30 mouse cellular contexts compared by ENCODE assay signal in genomic region chr9:53994528-53994927, GRCm38 (mm10). TPM values are rescaled to one million over a fixed set of nuclear protein-coding genes. Genes with fewer than 3 reads are reported as not detected.
DNase-seq lines count a peak whose midpoint lies in the region; ATAC-seq and TF ChIP-seq lines count a peak whose summit lies in the region.
"Had no signal": no experiment of that assay in that cellular context is flagged by ENCODE, and none has a peak within 500 bp of the region (broad histone marks: within the 10 kb centered on the region; RNA-seq: fewer than 3 reads in every experiment).

No protein-coding gene starts in this region.

- H3K27ac ChIP-seq in intestine, postnatal 0 days (ENCODE audit: low read depth, low read length): no peak overlapping the region
- no peak overlapping the region for H3K27ac ChIP-seq in intestine, embryonic 16.5 days (ENCODE audit: low read length)
- H3K27ac ChIP-seq in liver, adult 2 months (replicated peaks; ENCODE audit: insufficient read depth, low read depth, low read length): no peak overlapping the region
- H3K27ac ChIP-seq in CH12.LX (ENCODE audit: insufficient read depth, low read depth): no peak overlapping the region
- no peak overlapping the region for H3K27ac ChIP-seq in stomach, postnatal 0 days (replicated peaks)
- H3K27ac ChIP-seq: embryonic facial prominence, embryonic 10.5 days; embryonic facial prominence, embryonic 13.5 days; forebrain, embryonic 12.5 days; gastrocnemius, adult 2 months; heart, adult 2 months; heart, embryonic 10.5 days; heart, embryonic 13.5 days; hindbrain, embryonic 12.5 days; hindbrain, embryonic 15.5 days; intestine, embryonic 15.5 days had no signal

- dilution Hi-C loops in CH12.LX (cut with MboI; ENCODE audit: extremely low pct_ligation_motif_present, extremely low pct_unique_long_range_greater_than_20kb, low sequenced_read_pairs): no loop called here

- TF ChIP-seq CTCF in intestine, postnatal 0 days (IDR thresholded peaks at IDR 0.05; ENCODE audit: low read depth): peak; percentile 30
- TF ChIP-seq CTCF in liver, adult 2 months (IDR thresholded peaks at IDR 0.05; ENCODE audit: low read depth, low read length): no peak
- TF ChIP-seq CTCF in CH12.LX (conservative IDR thresholded peaks at IDR 0.05 in 1 of 2, IDR thresholded peaks at IDR 0.05 in 1 of 2; ENCODE audit: low read depth in 2 of 2, low read length in 2 of 2): peak in 1 of 2 experiments; percentile 44; a peak in 2 of 4 replicates
- peak; percentile 35 for TF ChIP-seq CTCF in stomach, postnatal 0 days (IDR thresholded peaks at IDR 0.05; ENCODE audit: low read depth)

- ATAC-seq in intestine, postnatal 0 days: no peak
- no peak for ATAC-seq in intestine, embryonic 16.5 days
- no peak for ATAC-seq in stomach, postnatal 0 days (ENCODE audit: low FRiP score, low TSS enrichment)
- ATAC-seq: forebrain, embryonic 16.5 days; intestine, embryonic 15.5 days had no signal

- 58% methylated on average over 1 of the region's 1 CpGs for WGBS in intestine, postnatal 0 days
- 70% methylated on average over 1 of the region's 1 CpGs for WGBS in intestine, embryonic 16.5 days
- WGBS in liver, adult 2 months: 55% methylated on average over 1 of the region's 1 CpGs
- 56% methylated on average over 1 of the region's 1 CpGs for WGBS in stomach, postnatal 0 days

- H3K4me1 ChIP-seq in intestine, postnatal 0 days (replicated peaks; ENCODE audit: control insufficient read depth, insufficient read depth, low read length): no peaks in the 10 kb centered on the region
- H3K4me1 ChIP-seq in intestine, embryonic 16.5 days (ENCODE audit: control insufficient read depth, insufficient read depth, low read length): no peaks in the 10 kb centered on the region
- no peaks in the 10 kb centered on the region for H3K4me1 ChIP-seq in liver, adult 2 months (ENCODE audit: control insufficient read depth, insufficient read depth, low read length)
- H3K4me1 ChIP-seq in CH12.LX (ENCODE audit: control insufficient read depth in 1 of 2, insufficient read depth in 2 of 2): no peaks in the 10 kb centered on the region
- no peaks in the 10 kb centered on the region for H3K4me1 ChIP-seq in stomach, postnatal 0 days (replicated peaks; ENCODE audit: control insufficient read depth, insufficient read depth)
- H3K4me1 ChIP-seq: embryonic facial prominence, embryonic 10.5 days; forebrain, embryonic 12.5 days; heart, embryonic 10.5 days; heart, embryonic 13.5 days; hindbrain, embryonic 12.5 days; hindbrain, embryonic 15.5 days; intestine, embryonic 15.5 days had no signal

- H3K9ac ChIP-seq in intestine, postnatal 0 days (ENCODE audit: low read depth, low read length): no peak overlapping the region
- H3K9ac ChIP-seq in intestine, embryonic 16.5 days (ENCODE audit: low read depth, low read length): no peak overlapping the region
- no peak overlapping the region for H3K9ac ChIP-seq in liver, adult 2 months (ENCODE audit: low read depth, low read length)
- no peak overlapping the region for H3K9ac ChIP-seq in CH12.LX (ENCODE audit: insufficient read depth, low read depth)
- no peak overlapping the region for H3K9ac ChIP-seq in stomach, postnatal 0 days (ENCODE audit: low read length)
- H3K9ac ChIP-seq: embryonic facial prominence, embryonic 13.5 days; forebrain, embryonic 12.5 days; heart, embryonic 13.5 days; hindbrain, embryonic 12.5 days; hindbrain, embryonic 15.5 days; intestine, embryonic 15.5 days had no signal

- no peaks in the 10 kb centered on the region for H3K79me2 ChIP-seq in liver, adult 2 months (ENCODE audit: control insufficient read depth, insufficient read depth, low read length)
- H3K79me2 ChIP-seq in CH12.LX (replicated peaks; ENCODE audit: control insufficient read depth, extremely low read depth, insufficient read depth, poor library complexity, severe bottlenecking): no peaks in the 10 kb centered on the region

- TF ChIP-seq RAD21 in CH12.LX (IDR thresholded peaks at IDR 0.05; ENCODE audit: low read depth, low read length): peak; percentile 38

- no peaks in the 10 kb centered on the region for H3K9me3 ChIP-seq in intestine, postnatal 0 days (ENCODE audit: control insufficient read depth)
- H3K9me3 ChIP-seq in intestine, embryonic 16.5 days (ENCODE audit: control insufficient read depth, low read length): no peaks in the 10 kb centered on the region
- H3K9me3 ChIP-seq in CH12.LX (replicated peaks; ENCODE audit: low read length): no peaks in the 10 kb centered on the region
- H3K9me3 ChIP-seq in stomach, postnatal 0 days (ENCODE audit: control insufficient read depth, low read length): no peaks in the 10 kb centered on the region
- H3K9me3 ChIP-seq: embryonic facial prominence, embryonic 10.5 days; embryonic facial prominence, embryonic 13.5 days; forebrain, embryonic 12.5 days; G1E; heart, embryonic 10.5 days; heart, embryonic 13.5 days; hindbrain, embryonic 12.5 days; hindbrain, embryonic 15.5 days; intestine, embryonic 15.5 days had no signal

- H3K27me3 ChIP-seq in intestine, postnatal 0 days (replicated peaks; ENCODE audit: control insufficient read depth, insufficient read depth, low read length): no peaks in the 10 kb centered on the region
- H3K27me3 ChIP-seq in intestine, embryonic 16.5 days (replicated peaks; ENCODE audit: control insufficient read depth, insufficient read depth, low read length): no peaks in the 10 kb centered on the region
- no peaks in the 10 kb centered on the region for H3K27me3 ChIP-seq in liver, adult 2 months (ENCODE audit: control insufficient read depth, insufficient read depth, low read length)
- H3K27me3 ChIP-seq in CH12.LX (replicated peaks): no peaks in the 10 kb centered on the region
- H3K27me3 ChIP-seq in stomach, postnatal 0 days (ENCODE audit: control insufficient read depth, insufficient read depth, low read length): no peaks in the 10 kb centered on the region
- H3K27me3 ChIP-seq: embryonic facial prominence, embryonic 13.5 days; forebrain, embryonic 12.5 days; hindbrain, embryonic 12.5 days; hindbrain, embryonic 15.5 days; intestine, embryonic 15.5 days had no signal

- H3K4me2 ChIP-seq in intestine, postnatal 0 days (replicated peaks; ENCODE audit: low read depth): no peak overlapping the region
- H3K4me2 ChIP-seq in intestine, embryonic 16.5 days (ENCODE audit: low read depth, low read length): no peak overlapping the region
- H3K4me2 ChIP-seq in CH12.LX (ENCODE audit: insufficient read depth, low read depth, poor library complexity, severe bottlenecking): no peak overlapping the region
- no peak overlapping the region for H3K4me2 ChIP-seq in stomach, postnatal 0 days (replicated peaks; ENCODE audit: low read depth)
- H3K4me2 ChIP-seq: embryonic facial prominence, embryonic 13.5 days; forebrain, embryonic 12.5 days; heart, embryonic 13.5 days; hindbrain, embryonic 12.5 days; hindbrain, embryonic 15.5 days; intestine, embryonic 15.5 days had no signal

- in situ Hi-C loops in CH12.LX (cut with MboI; ENCODE audit: low pct_ligation_motif_present, low pct_unique_long_range_greater_than_20kb, low sequenced_read_pairs): loop anchor here (10.0 kb wide), 1 partner anchor 340 kb away; no protein-coding TSS in a partner anchor

- no peak for TF ChIP-seq EP300 in CH12.LX (IDR thresholded peaks at IDR 0.05; ENCODE audit: low read length)
- no peak for TF ChIP-seq EP300 in stomach, postnatal 0 days (optimal IDR thresholded peaks at IDR 0.05)

- TF ChIP-seq POLR2A in liver, adult 2 months (IDR thresholded peaks at IDR 0.05; ENCODE audit: extremely low read depth, insufficient read depth, low read length): no peak
- TF ChIP-seq POLR2A in CH12.LX (IDR thresholded peaks at IDR 0.05; ENCODE audit: low read depth, low read length): no peak

- peak; percentile 3 for DNase-seq in liver, adult 2 months (ENCODE audit: extremely low read depth, low read depth, low spot score)
- DNase-seq in liver (no peak), CH12.LX (ENCODE audit: extremely low read depth) (no peak)
- DNase-seq in stomach, postnatal 0 days (ENCODE audit: low spot score): no peak
- no peak for DNase-seq in gastrocnemius, postnatal 25 days
- DNase-seq: adrenal gland, adult 8-10 months; adrenal gland, postnatal 25 days; cerebellum, adult 11-12 months; cerebellum, adult 8-10 months; cerebellum, postnatal 10 days; cerebellum, postnatal 36 days; embryo, embryonic 11 days; gastrocnemius, adult 2 months; gastrocnemius, postnatal 14 days; heart, adult 2 months; heart, postnatal 14 days; heart, postnatal 4 days had no signal

- no peak overlapping the region for H3K4me3 ChIP-seq in intestine, postnatal 0 days (ENCODE audit: low read depth, low read length)
- no peak overlapping the region for H3K4me3 ChIP-seq in intestine, embryonic 16.5 days (ENCODE audit: low read length)
- H3K4me3 ChIP-seq in liver, adult 2 months (ENCODE audit: insufficient read depth, low read depth, low read length): no peak overlapping the region
- no peak overlapping the region for H3K4me3 ChIP-seq in CH12.LX (replicated peaks in 1 of 3; ENCODE audit: low read depth in 2 of 3, low read length in 2 of 3, poor library complexity in 1 of 3)
- H3K4me3 ChIP-seq in stomach, postnatal 0 days (ENCODE audit: low read depth, low read length): no peak overlapping the region
- H3K4me3 ChIP-seq: embryonic facial prominence, embryonic 10.5 days; embryonic facial prominence, embryonic 13.5 days; erythroblast, embryonic 14.5 days; forebrain, embryonic 12.5 days; gastrocnemius, adult 2 months; heart, adult 2 months; heart, embryonic 10.5 days; heart, embryonic 13.5 days; hindbrain, embryonic 12.5 days; hindbrain, embryonic 15.5 days; intestine, embryonic 15.5 days had no signal

- no peaks in the 10 kb centered on the region for H3K36me3 ChIP-seq in intestine, postnatal 0 days (ENCODE audit: control insufficient read depth, insufficient read depth)
- H3K36me3 ChIP-seq in intestine, embryonic 16.5 days (ENCODE audit: control insufficient read depth, insufficient read depth, low read length): no peaks in the 10 kb centered on the region
- no peaks in the 10 kb centered on the region for H3K36me3 ChIP-seq in liver, adult 2 months (ENCODE audit: control insufficient read depth, insufficient read depth, low read length)
- no peaks in the 10 kb centered on the region for H3K36me3 ChIP-seq in CH12.LX (replicated peaks in 1 of 2; ENCODE audit: control insufficient read depth in 1 of 2, insufficient read depth in 1 of 2, low read length in 1 of 2)
- H3K36me3 ChIP-seq in stomach, postnatal 0 days (ENCODE audit: control insufficient read depth, insufficient read depth, low read length): no peaks in the 10 kb centered on the region
- H3K36me3 ChIP-seq: embryonic facial prominence, embryonic 10.5 days; embryonic facial prominence, embryonic 13.5 days; forebrain, embryonic 12.5 days; G1E; heart, embryonic 10.5 days; heart, embryonic 13.5 days; hindbrain, embryonic 12.5 days; hindbrain, embryonic 15.5 days; intestine, embryonic 15.5 days had no signal

RNA-seq across cellular contexts. Expression of gene Elmod1, which starts 19.4 kb away (rescaled TPM):
- polyA plus RNA-seq in intestine, postnatal 0 days (2015; fragmentation: Nextera tagmentation; extraction: Ambion mirVana): 0.51 and 0.55 TPM in 2 replicates
- 0.37 and 0.56 TPM in 2 replicates for polyA plus RNA-seq in intestine, embryonic 16.5 days (2015; fragmentation: Nextera tagmentation; extraction: Ambion mirVana)
- 0.07 TPM in 1 of 2 replicates, not detected in the other for total RNA-seq in liver, adult 2 months (2014; rRNA removed)
- polyA plus RNA-seq in liver, adult 2 months (2012; rRNA removed): not detected in 2 replicates
- total RNA-seq in CH12.LX (2012; rRNA removed): not detected in 2 replicates
- not detected in 2 replicates for total RNA-seq in CH12.LX (2014; rRNA removed)
- not detected in 2 replicates for polyA plus RNA-seq in CH12.LX (2012; ENCODE audit: insufficient read length, low read depth)
- 9.2 and 10.5 TPM in 2 replicates for polyA plus RNA-seq in stomach, postnatal 0 days (2015; fragmentation: Nextera tagmentation; extraction: Ambion mirVana)
- not detected for total RNA-seq in gastrocnemius, postnatal 25 days (2021)
- polyA plus RNA-seq: erythroblast, embryonic 14.5 days; G1E; heart, embryonic 10.5 days; heart, embryonic 13.5 days had no signal
